Mouse (Mus musculus): ENCODE measurements at regions not wholly inside any gene's neighbourhood (a gene's known extent, or its start where the extent isn't known, plus 50 kb on each side); places are given as distances from the start of the nearest gene placed in this dataset.
A peak's percentile ranks its signal among the peaks of the same experiment; 100 is the strongest.

GRCm38 (mm10) chr9:61555173-61555572, 183.0 kb downstream of the Tle3 start:
- DNase-seq (ENCODE audit: low read depth), result peak; percentile 37
- TF ChIP-seq POLR2A (IDR thresholded peaks at IDR 0.05; ENCODE audit: borderline replicate concordance, extremely low read depth, insufficient read depth, insufficient read length, poor library complexity, severe bottlenecking) (no peak), CTCF (IDR thresholded peaks at IDR 0.05; ENCODE audit: borderline replicate concordance, extremely low read depth, insufficient read depth, insufficient read length) (no peak)

GRCm38 (mm10) chr9:61554611-61555010, 182.4 kb downstream of the Tle3 start:
- peak; percentile 49 for DNase-seq (ENCODE audit: low read depth)
- TF ChIP-seq CTCF (IDR thresholded peaks at IDR 0.05; ENCODE audit: borderline replicate concordance, extremely low read depth, insufficient read depth, insufficient read length), result no peak
- TF ChIP-seq POLR2A (IDR thresholded peaks at IDR 0.05; ENCODE audit: borderline replicate concordance, extremely low read depth, insufficient read depth, insufficient read length, poor library complexity, severe bottlenecking), result no peak

GRCm38 (mm10) chr9:61553626-61554025, 181.5 kb downstream of the Tle3 start:
- TF ChIP-seq CTCF (IDR thresholded peaks at IDR 0.05; ENCODE audit: borderline replicate concordance, extremely low read depth, insufficient read depth, insufficient read length), result peak; percentile 44
- TF ChIP-seq POLR2A (IDR thresholded peaks at IDR 0.05; ENCODE audit: borderline replicate concordance, extremely low read depth, insufficient read depth, insufficient read length, poor library complexity, severe bottlenecking), result no peak
- DNase-seq (ENCODE audit: low read depth), result peak; percentile 91

GRCm38 (mm10) chr9:61551361-61551760, 179.2 kb downstream of the Tle3 start:
- TF ChIP-seq POLR2A (IDR thresholded peaks at IDR 0.05; ENCODE audit: borderline replicate concordance, extremely low read depth, insufficient read depth, insufficient read length, poor library complexity, severe bottlenecking) (no peak), CTCF (IDR thresholded peaks at IDR 0.05; ENCODE audit: borderline replicate concordance, extremely low read depth, insufficient read depth, insufficient read length) (no peak)
- DNase-seq (ENCODE audit: low read depth), result peak; percentile 65

DNA sequence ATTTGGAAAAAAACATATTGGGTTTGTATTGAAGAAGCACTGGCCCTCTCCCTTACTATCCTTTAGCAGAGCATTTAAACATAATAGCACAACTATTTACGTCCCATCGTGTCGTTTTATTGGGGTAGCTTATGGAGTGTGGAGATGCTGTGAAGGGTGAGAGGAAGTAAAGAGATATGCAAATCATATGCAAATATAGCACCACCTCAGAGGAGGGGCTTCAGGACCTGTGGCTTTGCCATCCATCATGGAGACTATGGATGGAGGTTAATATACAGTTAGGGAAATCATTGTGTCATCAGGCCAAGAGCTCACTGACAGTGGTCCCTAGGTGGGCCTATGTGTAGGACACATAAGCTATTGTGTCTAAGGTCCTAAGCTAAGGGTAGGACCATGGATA, 178.2 kb downstream of the Tle3 start:
- TF ChIP-seq POLR2A (IDR thresholded peaks at IDR 0.05; ENCODE audit: borderline replicate concordance, extremely low read depth, insufficient read depth, insufficient read length, poor library complexity, severe bottlenecking), result no peak
- TF ChIP-seq CTCF (IDR thresholded peaks at IDR 0.05; ENCODE audit: borderline replicate concordance, extremely low read depth, insufficient read depth, insufficient read length), result no peak
- DNase-seq (ENCODE audit: low read depth), result no peak

DNA sequence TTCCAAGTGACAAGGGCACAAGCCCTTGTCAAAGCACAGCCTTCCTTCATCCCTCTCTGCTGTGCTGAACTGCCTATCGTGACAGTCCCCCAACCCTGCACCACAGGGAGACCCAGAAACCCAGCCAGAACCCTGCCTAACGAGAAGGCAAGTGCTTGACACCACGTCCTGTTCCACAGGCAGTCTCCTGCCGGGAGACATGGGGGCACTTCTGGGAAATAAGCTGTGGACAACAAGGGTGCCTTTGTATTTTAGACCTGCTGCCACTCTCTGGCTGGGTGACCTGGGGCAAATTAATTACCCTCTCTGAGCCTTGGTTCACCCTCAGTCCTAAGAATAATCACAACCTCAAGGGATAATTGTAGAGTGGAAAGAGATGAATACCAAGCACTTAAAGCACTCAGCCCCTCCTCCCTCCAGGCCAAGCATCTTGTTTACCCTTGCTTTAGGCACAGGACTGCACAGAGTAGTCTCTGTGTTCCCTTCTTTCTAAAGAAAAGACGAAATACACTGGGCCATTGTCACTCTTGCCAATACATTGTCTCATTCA, 177.6 kb downstream of the Tle3 start:
- peak; percentile 96 for DNase-seq (ENCODE audit: low read depth)
- no peak for TF ChIP-seq CTCF (IDR thresholded peaks at IDR 0.05; ENCODE audit: borderline replicate concordance, extremely low read depth, insufficient read depth, insufficient read length)
- no peak for TF ChIP-seq POLR2A (IDR thresholded peaks at IDR 0.05; ENCODE audit: borderline replicate concordance, extremely low read depth, insufficient read depth, insufficient read length, poor library complexity, severe bottlenecking)

DNA sequence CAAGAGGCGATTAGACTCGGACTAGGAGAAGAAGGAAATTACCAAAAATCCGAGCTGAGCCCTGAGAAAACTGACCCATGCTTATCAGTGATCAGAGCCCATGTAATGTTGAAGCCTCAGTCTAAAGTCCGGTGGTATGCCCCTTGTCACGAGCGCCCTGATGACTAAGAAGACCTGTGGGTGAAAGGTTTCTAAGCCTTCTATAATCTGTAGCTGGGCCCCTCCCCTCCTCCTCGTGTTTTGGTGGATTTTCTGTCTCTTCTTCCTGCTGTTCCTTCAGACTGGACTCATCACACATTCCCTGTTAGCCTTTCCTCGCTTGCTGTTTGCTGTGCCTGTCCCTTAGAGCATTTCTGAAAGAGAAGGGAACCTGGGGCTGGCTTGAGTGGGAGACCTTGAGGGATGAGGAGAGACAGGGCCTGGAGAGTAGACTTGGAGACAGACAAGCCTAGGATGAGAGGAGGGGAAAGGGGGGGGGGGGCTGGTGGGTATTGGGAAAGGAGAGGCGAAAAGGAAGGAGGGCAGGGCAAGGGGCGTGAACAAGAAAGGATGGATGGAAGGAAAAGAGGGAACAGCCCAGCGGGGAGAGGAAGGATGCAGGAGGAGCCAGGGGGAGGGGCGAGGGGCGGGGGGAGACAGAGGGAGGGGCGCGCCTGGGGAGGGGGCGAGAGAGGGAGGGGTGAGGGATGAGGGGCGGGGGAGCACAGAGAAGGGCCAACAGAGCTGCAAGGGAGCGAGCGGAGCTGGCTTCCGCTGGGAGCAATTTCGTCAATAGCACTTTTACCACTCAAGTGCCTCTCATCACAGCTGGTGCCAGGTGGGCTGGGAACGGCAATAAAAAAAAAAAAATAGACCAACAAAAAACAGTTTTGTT, 165.4 kb downstream of the Tle3 start:
- DNase-seq (ENCODE audit: low read depth), result peak; percentile 80
- TF ChIP-seq POLR2A (IDR thresholded peaks at IDR 0.05; ENCODE audit: borderline replicate concordance, extremely low read depth, insufficient read depth, insufficient read length, poor library complexity, severe bottlenecking), result no peak
- no peak for TF ChIP-seq CTCF (IDR thresholded peaks at IDR 0.05; ENCODE audit: borderline replicate concordance, extremely low read depth, insufficient read depth, insufficient read length)

DNA sequence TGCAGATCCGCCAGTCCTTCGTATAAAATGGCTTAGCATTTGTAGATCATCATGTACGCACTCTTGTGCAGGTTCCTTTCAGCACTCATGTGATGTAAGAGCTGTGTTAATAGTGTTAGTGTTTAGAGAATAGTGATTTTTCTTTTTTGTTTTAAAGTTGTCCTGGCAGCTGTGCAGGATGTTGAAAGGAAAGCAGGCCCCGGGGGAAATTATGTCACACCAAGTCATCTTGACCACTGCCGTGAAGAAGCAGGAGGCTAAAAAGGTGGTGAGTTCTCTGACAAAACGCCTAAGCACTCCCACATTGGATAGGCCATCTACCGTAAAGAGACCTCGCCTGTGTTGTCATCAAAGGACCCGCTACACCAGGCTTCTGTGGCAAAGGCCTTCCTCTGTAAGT, 161.1 kb downstream of the Tle3 start:
- DNase-seq (ENCODE audit: low read depth), result no peak
- TF ChIP-seq CTCF (IDR thresholded peaks at IDR 0.05; ENCODE audit: borderline replicate concordance, extremely low read depth, insufficient read depth, insufficient read length) (no peak), POLR2A (IDR thresholded peaks at IDR 0.05; ENCODE audit: borderline replicate concordance, extremely low read depth, insufficient read depth, insufficient read length, poor library complexity, severe bottlenecking) (no peak)

DNA sequence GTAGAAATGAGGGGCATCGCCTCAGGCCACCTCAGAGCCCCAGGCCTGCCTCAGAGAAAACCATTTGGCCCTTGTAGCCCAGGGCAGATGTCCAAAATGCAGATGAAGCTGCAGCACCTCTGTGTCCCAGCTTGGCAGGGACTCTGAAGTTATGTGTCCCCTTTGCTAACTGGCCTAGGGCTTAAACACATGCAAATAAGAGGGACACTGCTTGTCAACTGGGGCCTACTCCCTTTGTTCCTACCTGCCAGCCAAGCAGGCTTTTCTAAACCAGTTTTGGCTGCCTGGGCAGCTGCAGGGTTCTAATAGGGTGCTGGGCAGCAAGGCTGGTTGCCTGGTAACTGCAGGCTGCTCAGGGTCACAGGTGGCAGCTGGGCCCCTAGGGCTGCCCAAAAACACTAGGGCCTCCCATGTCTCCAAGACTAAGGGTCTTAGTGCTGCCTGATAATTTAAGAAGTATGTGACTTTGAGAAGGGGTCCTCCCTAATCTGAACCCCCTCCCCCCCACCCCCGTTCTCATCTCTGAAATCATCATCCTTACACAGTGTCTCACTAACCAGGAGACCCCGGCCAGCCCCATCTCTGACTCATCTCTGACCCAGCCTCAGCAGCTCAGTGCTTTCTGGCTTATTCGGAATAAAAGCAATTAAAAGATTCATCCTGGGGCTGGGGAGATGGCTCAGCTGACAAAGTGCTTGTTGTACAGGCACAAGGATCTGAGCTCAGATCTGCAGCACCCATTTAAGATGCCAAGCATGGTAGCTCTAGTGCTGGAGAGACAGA, 158.3 kb downstream of the Tle3 start:
- TF ChIP-seq CTCF (IDR thresholded peaks at IDR 0.05; ENCODE audit: borderline replicate concordance, extremely low read depth, insufficient read depth, insufficient read length) (no peak), POLR2A (IDR thresholded peaks at IDR 0.05; ENCODE audit: borderline replicate concordance, extremely low read depth, insufficient read depth, insufficient read length, poor library complexity, severe bottlenecking) (no peak)
- peak; percentile 95 for DNase-seq (ENCODE audit: low read depth)

DNA sequence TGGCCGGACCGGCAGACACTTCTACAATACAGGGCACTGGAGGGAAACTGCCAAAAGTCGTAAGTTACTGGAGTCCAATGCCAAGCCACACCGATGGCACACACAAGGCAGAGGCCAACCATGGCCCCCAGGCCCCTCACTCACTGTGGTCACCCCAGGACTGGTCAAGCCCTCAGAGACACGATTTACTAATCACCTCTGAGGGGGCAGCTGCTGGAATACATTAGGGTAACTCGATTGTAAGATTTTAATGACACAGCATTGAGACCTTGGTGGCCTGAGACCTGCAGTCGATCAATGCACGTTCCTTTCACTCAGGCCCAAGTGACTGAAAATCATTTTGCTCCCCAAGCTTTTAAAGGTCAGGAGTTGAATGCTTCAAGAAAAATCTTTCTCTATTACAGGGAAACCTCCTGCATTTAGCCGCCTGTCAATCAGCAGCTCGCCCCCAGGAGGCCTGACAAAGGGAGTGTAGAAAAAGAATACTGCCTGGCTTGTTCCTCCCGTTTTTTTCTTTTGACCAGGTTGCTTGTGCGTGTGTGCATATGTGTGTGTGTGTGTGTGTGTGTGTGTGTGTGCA, 156.2 kb downstream of the Tle3 start:
- TF ChIP-seq POLR2A (IDR thresholded peaks at IDR 0.05; ENCODE audit: borderline replicate concordance, extremely low read depth, insufficient read depth, insufficient read length, poor library complexity, severe bottlenecking), result no peak
- TF ChIP-seq CTCF (IDR thresholded peaks at IDR 0.05; ENCODE audit: borderline replicate concordance, extremely low read depth, insufficient read depth, insufficient read length), result peak; percentile 19; the same call in 1 of the 2 replicates

More for the DNA sequence above, 156.2 kb downstream of the Tle3 start:
- DNase-seq (ENCODE audit: low read depth), result peak; percentile 78

Measured in brain, embryonic 14.5 days (tissue).